Mouse (Mus musculus): ENCODE results near the gene B130006D01Rik.

Gene B130006D01Rik

GRCm38 (mm10) chr11:95723287-95723686, at the start of gene B130006D01Rik:
B130006D01Rik (plus strand) TSS chr11:95723587.
- in situ Hi-C loops (cut with MboI; ENCODE audit: low sequenced_read_pairs): no loop called here

GRCm38 (mm10) chr11:95675498-95675897, 47.9 kb upstream of the B130006D01Rik start:
- in situ Hi-C loops (cut with MboI; ENCODE audit: low sequenced_read_pairs): no loop called here

GRCm38 (mm10) chr11:95676307-95676706, 47.1 kb upstream of the B130006D01Rik start:
- in situ Hi-C loops (cut with MboI; ENCODE audit: low sequenced_read_pairs): no loop called here

- in situ Hi-C loops (cut with MboI; ENCODE audit: low sequenced_read_pairs): no loop called here
Observed at GRCm38 (mm10) chr11:95677925-95678701, 45.3 kb upstream of the B130006D01Rik start.

- in situ Hi-C loops (cut with MboI; ENCODE audit: low sequenced_read_pairs): no loop called here
Observed at GRCm38 (mm10) chr11:95681995-95682601, 41.3 kb upstream of the B130006D01Rik start.

- in situ Hi-C loops (cut with MboI; ENCODE audit: low sequenced_read_pairs): no loop called here
Observed at GRCm38 (mm10) chr11:95682946-95683345, 40.4 kb upstream of the B130006D01Rik start.

- in situ Hi-C loops (cut with MboI; ENCODE audit: low sequenced_read_pairs): loop anchor here (5.0 kb wide), 1 partner anchor 66 kb away; no protein-coding TSS in a partner anchor
Observed at GRCm38 (mm10) chr11:95686031-95686430, 37.4 kb upstream of the B130006D01Rik start.

GRCm38 (mm10) chr11:95687084-95687656, 36.2 kb upstream of the B130006D01Rik start:
- in situ Hi-C loops (cut with MboI; ENCODE audit: low sequenced_read_pairs): loop anchor here (5.0 kb wide), 1 partner anchor 65 kb away; no protein-coding TSS in a partner anchor

- in situ Hi-C loops (cut with MboI; ENCODE audit: low sequenced_read_pairs): loop anchor here (5.0 kb wide), 1 partner anchor 64 kb away; no protein-coding TSS in a partner anchor
Observed at GRCm38 (mm10) chr11:95688515-95688914, 34.9 kb upstream of the B130006D01Rik start.

GRCm38 (mm10) chr11:95688981-95689380, 34.4 kb upstream of the B130006D01Rik start:
- in situ Hi-C loops (cut with MboI; ENCODE audit: low sequenced_read_pairs): loop anchor here (5.0 kb wide), 1 partner anchor 63 kb away; no protein-coding TSS in a partner anchor

GRCm38 (mm10) chr11:95689544-95689943, 33.8 kb upstream of the B130006D01Rik start:
- in situ Hi-C loops (cut with MboI; ENCODE audit: low sequenced_read_pairs): loop anchor here (5.0 kb wide), 1 partner anchor 63 kb away; no protein-coding TSS in a partner anchor

GRCm38 (mm10) chr11:95698541-95698940, 24.8 kb upstream of the B130006D01Rik start:
- in situ Hi-C loops (cut with MboI; ENCODE audit: low sequenced_read_pairs): no loop called here

GRCm38 (mm10) chr11:95700778-95701739, 22.3 kb upstream of the B130006D01Rik start:
- in situ Hi-C loops (cut with MboI; ENCODE audit: low sequenced_read_pairs): no loop called here

GRCm38 (mm10) chr11:95704032-95704969, 19.1 kb upstream of the B130006D01Rik start:
- in situ Hi-C loops (cut with MboI; ENCODE audit: low sequenced_read_pairs): no loop called here

- in situ Hi-C loops (cut with MboI; ENCODE audit: low sequenced_read_pairs): no loop called here
Observed at GRCm38 (mm10) chr11:95704970-95705330, 18.4 kb upstream of the B130006D01Rik start.

- in situ Hi-C loops (cut with MboI; ENCODE audit: low sequenced_read_pairs): no loop called here
Observed at GRCm38 (mm10) chr11:95709534-95710040, 13.8 kb upstream of the B130006D01Rik start.

GRCm38 (mm10) chr11:95710478-95710877, 12.9 kb upstream of the B130006D01Rik start:
- in situ Hi-C loops (cut with MboI; ENCODE audit: low sequenced_read_pairs): no loop called here

- in situ Hi-C loops (cut with MboI; ENCODE audit: low sequenced_read_pairs): no loop called here
Observed at GRCm38 (mm10) chr11:95712085-95712562, 11.3 kb upstream of the B130006D01Rik start.
